ENCODE assay signal across 16 mouse cellular contexts in the genomic region with DNA sequence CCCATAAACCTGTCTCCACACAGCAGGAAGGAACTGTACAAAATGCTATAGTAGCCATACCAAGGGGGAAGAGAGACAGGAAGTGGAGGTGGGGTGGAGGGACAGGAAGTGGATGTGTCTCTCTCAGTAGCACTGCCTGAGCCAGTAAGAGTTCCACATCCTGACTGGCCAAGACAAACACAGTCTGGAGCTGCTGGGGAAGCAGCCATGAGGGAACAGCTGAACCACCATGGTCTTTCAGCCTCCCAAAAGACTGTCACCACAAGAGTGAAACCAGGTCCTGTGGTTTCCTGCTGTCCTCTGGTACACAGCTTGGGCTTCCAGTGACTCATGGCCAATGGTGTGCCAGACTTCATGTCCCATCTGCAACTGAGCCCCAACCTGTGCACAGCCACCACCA.
"Had no signal": no experiment of that assay in that cellular context is flagged by ENCODE, and none has a peak within 500 bp of the region (broad histone marks: within the 10 kb centered on the region; RNA-seq: fewer than 3 reads in every experiment).

No protein-coding gene starts in this region.

- H3K9ac ChIP-seq: liver, embryonic 13.5 days; midbrain, embryonic 13.5 days; neural tube, embryonic 13.5 days had no signal

- H3K36me3 ChIP-seq: liver, embryonic 13.5 days; midbrain, embryonic 10.5 days; midbrain, embryonic 13.5 days; neural tube, embryonic 13.5 days had no signal

- ATAC-seq: midbrain, embryonic 13.5 days; midbrain, embryonic 16.5 days had no signal

- H3K27ac ChIP-seq: kidney, postnatal 0 days; liver, embryonic 13.5 days; midbrain, embryonic 10.5 days; midbrain, embryonic 13.5 days; neural tube, embryonic 13.5 days had no signal

- H3K27me3 ChIP-seq: liver, embryonic 13.5 days; midbrain, embryonic 13.5 days; neural tube, embryonic 13.5 days had no signal

- H3K9me3 ChIP-seq: liver, embryonic 13.5 days; midbrain, embryonic 10.5 days; midbrain, embryonic 13.5 days; neural tube, embryonic 13.5 days had no signal

- DNase-seq: kidney, adult 2 months; liver, embryonic 13.5 days; lung, adult 2 months; lung, postnatal 14 days; lung, postnatal 4 days; retina, postnatal 1 day; right cerebral cortex, postnatal 25 days; spleen, adult 18-20 months; thymus, adult 18-20 months; thymus, postnatal 14 days had no signal

- H3K4me3 ChIP-seq: liver, embryonic 13.5 days; midbrain, embryonic 10.5 days; midbrain, embryonic 13.5 days; myocyte; neural tube, embryonic 13.5 days had no signal

- H3K4me1 ChIP-seq: liver, embryonic 13.5 days; midbrain, embryonic 10.5 days; midbrain, embryonic 13.5 days; neural tube, embryonic 13.5 days had no signal
